Mouse (Mus musculus): ENCODE results near the gene Mme. TPM values are rescaled to one million over a fixed set of nuclear protein-coding genes. Genes with fewer than 3 reads are reported as not detected.

The Mme gene
- total RNA-seq, 2 experiments from 2014 or later: not detected

Other genes starting within 250 kb of the Mme start
- gene Gm34302, start 242.3 kb downstream of the Mme start, total RNA-seq (2015; ENCODE audit: low replicate concordance): not detected in 2 replicates
- not detected in 2 replicates for gene Gm34302, start 242.3 kb downstream of the Mme start, total RNA-seq (2017; ENCODE audit: low replicate concordance)